Mouse (Mus musculus) CH12.LX (cell line): ENCODE measurements around the gene Fam193b. TPM values are rescaled to one million over a fixed set of nuclear protein-coding genes. Genes with fewer than 3 reads are reported as not detected.

Experiments used
- DNase-seq: peaks from one replicate; pipeline ENCODE4 v3.0.0-alpha.2; 2013; ENCODE audit errors: extremely low read depth
- H3K27ac ChIP-seq: 2 replicates; pipeline ENCODE4 v1.5.1; 2012; ENCODE audit warnings: low read depth, mild to moderate bottlenecking, control low read depth, moderate library complexity; ENCODE audit not compliant: insufficient read depth
- H3K27me3 ChIP-seq: replicated peaks from 2 replicates; pipeline ENCODE3; 2012; ENCODE audit warnings: inconsistent platforms
- H3K36me3 ChIP-seq, 2 experiments: replicated peaks in 1 of 2; 2 replicates each; pipeline versions ENCODE3 to v1.6.1; 2012; ENCODE audit warnings: inconsistent platforms in 1 of 2, low read length in 1 of 2, mild to moderate bottlenecking in 1 of 2, mixed read lengths in 1 of 2, moderate library complexity in 1 of 2; ENCODE audit not compliant: control insufficient read depth in 1 of 2, insufficient read depth in 1 of 2
- H3K4me1 ChIP-seq, 2 experiments: 2 replicates each; pipeline ENCODE4 v1.6.1; 2012; ENCODE audit warnings: inconsistent platforms in 1 of 2, moderate library complexity in 1 of 2; ENCODE audit not compliant: insufficient read depth in 2 of 2, control insufficient read depth in 1 of 2
- H3K4me2 ChIP-seq: 2 replicates; pipeline ENCODE4 v1.6.1; 2012; ENCODE audit warnings: low read depth, mild to moderate bottlenecking, control low read depth; ENCODE audit not compliant: poor library complexity, insufficient read depth, severe bottlenecking
- H3K4me3 ChIP-seq, 3 experiments: fragments of 150-350 bp in 1 of 3; sonication (generic) in 1 of 3; replicated peaks in 1 of 3; 2 replicates each; pipeline versions ENCODE3 to v1.5.1; 2011 to 2012; ENCODE audit warnings: low read depth in 2 of 3, low read length in 2 of 3, mild to moderate bottlenecking in 2 of 3, moderate library complexity in 2 of 3, control low read depth in 1 of 3, improper control_type of control experiment in 1 of 3, inconsistent platforms in 1 of 3, mixed read lengths in 1 of 3; ENCODE audit not compliant: poor library complexity in 1 of 3
- H3K79me2 ChIP-seq: replicated peaks from 2 replicates; pipeline ENCODE4 v1.6.1; 2012; ENCODE audit warnings: mild to moderate bottlenecking, moderate library complexity; ENCODE audit not compliant: control insufficient read depth, poor library complexity, insufficient read depth, severe bottlenecking; ENCODE audit errors: extremely low read depth
- H3K9ac ChIP-seq: 2 replicates; pipeline ENCODE4 v1.6.1; 2012; ENCODE audit warnings: low read depth, mild to moderate bottlenecking, control low read depth, moderate library complexity; ENCODE audit not compliant: insufficient read depth
- H3K9me3 ChIP-seq: replicated peaks from 2 replicates; pipeline ENCODE3; 2012; ENCODE audit warnings: low read length, inconsistent platforms, mixed read lengths
- BHLHE40 ChIP-seq: IDR thresholded peaks from 2 replicates; pipeline ENCODE4 v1.6.1; 2011; ENCODE audit warnings: mild to moderate bottlenecking, low read depth, low read length, improper control_type of control experiment
- CHD2 ChIP-seq: IDR thresholded peaks from 2 replicates; pipeline ENCODE4 v1.6.1; 2011; ENCODE audit warnings: low read length, improper control_type of control experiment
- ELF1 ChIP-seq: IDR thresholded peaks from 2 replicates; pipeline ENCODE4 v1.6.1; 2014; ENCODE audit warnings: low read depth, mild to moderate bottlenecking, inconsistent platforms, low read length, improper control_type of control experiment
- JUND ChIP-seq: conservative IDR thresholded peaks from 2 replicates; pipeline ENCODE4 v1.6.1; 2011; ENCODE audit warnings: low read depth, low read length, improper control_type of control experiment
- KAT2A ChIP-seq: IDR thresholded peaks from 2 replicates; pipeline ENCODE4 v1.6.1; 2012; ENCODE audit warnings: low read length, improper control_type of control experiment, inconsistent platforms; ENCODE audit not compliant: insufficient replicate concordance
- MAFK ChIP-seq: IDR thresholded peaks from 2 replicates; pipeline ENCODE4 v1.6.1; 2011; ENCODE audit warnings: low read length, improper control_type of control experiment; ENCODE audit not compliant: insufficient replicate concordance
- MAX ChIP-seq: IDR thresholded peaks from 2 replicates; pipeline ENCODE4 v1.6.1; 2011; ENCODE audit warnings: low read length, improper control_type of control experiment
- MAZ ChIP-seq: IDR thresholded peaks from 2 replicates; pipeline ENCODE4 v1.6.1; 2012; ENCODE audit warnings: low read depth, mild to moderate bottlenecking, inconsistent platforms, low read length, improper control_type of control experiment, moderate library complexity
- NELFE ChIP-seq: IDR thresholded peaks from 2 replicates; pipeline ENCODE4 v1.6.1; 2011; ENCODE audit warnings: low read depth, low read length, improper control_type of control experiment
- NRF1 ChIP-seq: IDR thresholded peaks from 2 replicates; pipeline ENCODE4 v1.6.1; 2014; ENCODE audit warnings: low read depth, mild to moderate bottlenecking, inconsistent platforms, low read length, improper control_type of control experiment, moderate library complexity
- SIN3A ChIP-seq: IDR thresholded peaks from 2 replicates; pipeline ENCODE4 v1.6.1; 2012; ENCODE audit warnings: low read length, improper control_type of control experiment, inconsistent platforms
- SMC3 ChIP-seq: IDR thresholded peaks from 2 replicates; pipeline ENCODE4 v1.6.1; 2011; ENCODE audit warnings: low read depth, low read length, improper control_type of control experiment
- TBP ChIP-seq: conservative IDR thresholded peaks from 2 replicates; pipeline ENCODE4 v1.6.1; 2011; ENCODE audit warnings: low read depth, low read length, improper control_type of control experiment
- TCF12 ChIP-seq: IDR thresholded peaks from 2 replicates; pipeline ENCODE4 v1.6.1; 2014; ENCODE audit warnings: low read depth, mild to moderate bottlenecking, inconsistent platforms, low read length, improper control_type of control experiment
- UBTF ChIP-seq: IDR thresholded peaks from 2 replicates; pipeline ENCODE4 v1.6.1; 2012; ENCODE audit warnings: low read depth, mild to moderate bottlenecking, inconsistent platforms, low read length, improper control_type of control experiment, moderate library complexity
- ZKSCAN1 ChIP-seq: IDR thresholded peaks from 2 replicates; pipeline ENCODE4 v1.6.1; 2012; ENCODE audit warnings: low read depth, inconsistent platforms, low read length, improper control_type of control experiment, borderline replicate concordance
- ZMIZ1 ChIP-seq: IDR thresholded peaks from 2 replicates; pipeline ENCODE4 v1.6.1; 2012; ENCODE audit warnings: low read depth, mild to moderate bottlenecking, inconsistent platforms, low read length, improper control_type of control experiment
- dilution Hi-C: fragments of 300-500 bp; cut with MboI; formaldehyde crosslinking; loops from 2 replicates; pipeline ENCODE4 v1.14.3; 2020; ENCODE audit warnings: low sequenced_read_pairs; ENCODE audit not compliant: extremely low pct_unique_long_range_greater_than_20kb, extremely low pct_ligation_motif_present
- in situ Hi-C: fragments of 300-500 bp; cut with MboI; formaldehyde crosslinking; loops from 3 replicates; pipeline ENCODE4 v1.14.3; 2019; ENCODE audit warnings: low sequenced_read_pairs, low pct_ligation_motif_present, low pct_unique_long_range_greater_than_20kb, mixed read lengths
- polyA plus RNA-seq: library from polyadenylated mRNA; unstranded; fragments of >175 nt; gene quantifications from 2 replicates; pipeline ENCODE4 v1.2.1, GENCODE M21; 2012; ENCODE audit warnings: low read depth; ENCODE audit not compliant: insufficient read length
- total RNA-seq, 2 experiments: library from RNA; depleted of rRNA; stranded (reverse); fragments of 300-350 nt in 1 of 2; fragments of >200 nt in 1 of 2; gene quantifications; 2 replicates each; pipeline ENCODE4 v1.2.3; 2012 to 2014

Fam193b gene
- total and polyA plus RNA-seq, 3 experiments, result 9.2 to 22.4 (median 17.9) TPM

- peaks cover 43 to 69% of the 10 kb centered on the region in 2 experiments for H3K36me3 ChIP-seq
- no peak overlapping the region for H3K4me3 ChIP-seq
- H3K79me2 ChIP-seq, result no peaks in the 10 kb centered on the region
- no peaks in the 10 kb centered on the region for H3K9me3 ChIP-seq
- DNase-seq, result no peak
- no peak overlapping the region for H3K9ac ChIP-seq
- dilution Hi-C loops, result no loop called here
- H3K4me2 ChIP-seq, result no peak overlapping the region
- no peak for TF ChIP-seq BHLHE40
- TF ChIP-seq TBP, result no peak
- TF ChIP-seq MAZ, result no peak
- no peak for TF ChIP-seq ZMIZ1
- no peak for TF ChIP-seq SMC3
- TF ChIP-seq TCF12, result no peak
- no peak for TF ChIP-seq NELFE
- TF ChIP-seq KAT2A, result no peak
- no peak for TF ChIP-seq MAX
- TF ChIP-seq ELF1, result no peak
- TF ChIP-seq CHD2, result no peak
- TF ChIP-seq NRF1, result no peak
- TF ChIP-seq, all 38 proteins: peak for 0
- Histone ChIP-seq H3K27ac (no peak overlapping the region), H3K27me3 (no peaks in the 10 kb centered on the region), H3K4me1 (peaks cover 24 to 33% of the 10 kb centered on the region in 2 experiments)
- in situ Hi-C loops, result no loop called here
These were observed 62.4 kb downstream of the Fam193b start for GRCm38 (mm10) chr13:55508531-55508930.

DNA sequence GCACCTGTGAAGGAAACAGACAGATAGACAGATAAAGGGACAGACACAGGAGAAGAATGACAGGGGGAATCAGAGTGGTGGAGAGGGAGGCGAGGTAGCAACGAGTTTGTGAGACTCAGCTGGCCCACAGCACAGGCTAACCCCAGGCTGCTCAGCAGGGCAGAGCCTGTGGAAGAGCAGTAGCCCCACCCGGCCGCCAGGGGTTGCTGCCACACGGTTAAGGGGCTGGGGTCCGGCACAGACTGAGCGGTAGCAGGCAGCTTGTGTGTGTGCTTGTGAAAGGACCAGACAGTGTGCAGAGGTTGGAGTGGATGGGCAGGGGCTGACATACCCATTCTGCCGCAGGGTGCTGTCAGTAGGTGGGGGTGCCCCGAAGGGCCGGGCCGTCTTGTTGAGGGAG lies 63.0 kb downstream of the Fam193b start:
- Histone ChIP-seq H3K9me3 (no peaks in the 10 kb centered on the region), H3K4me1 (peaks cover 24 to 33% of the 10 kb centered on the region in 2 experiments), H3K4me3 (no peak overlapping the region), H3K9ac (no peak overlapping the region), H3K4me2 (no peak overlapping the region), H3K27me3 (no peaks in the 10 kb centered on the region), H3K36me3 (peaks cover 48 to 76% of the 10 kb centered on the region in 2 experiments), H3K27ac (no peak overlapping the region), H3K79me2 (no peaks in the 10 kb centered on the region)
- dilution Hi-C loops, result no loop called here
- in situ Hi-C loops, result no loop called here
- DNase-seq, result no peak
- TF ChIP-seq CHD2 (no peak), SIN3A (no peak), MAFK (no peak), UBTF (no peak), ZKSCAN1 (no peak), JUND (no peak), TBP (no peak), KAT2A (no peak)
